Mouse (Mus musculus): ENCODE data around the gene Spib.

The Spib gene

GRCm38 (mm10) chr7:44531946-44532732 lies at the start of gene Spib:
Spib (minus strand) TSS chr7:44532071.
- DNase-seq: no peak

- no peak for DNase-seq
Observed at GRCm38 (mm10) chr7:44581637-44582036, 49.8 kb upstream of the Spib start.

GRCm38 (mm10) chr7:44576333-44576844 lies 44.5 kb upstream of the Spib start:
- DNase-seq: no peak

GRCm38 (mm10) chr7:44572956-44573484 lies 41.1 kb upstream of the Spib start:
- DNase-seq: no peak

GRCm38 (mm10) chr7:44572213-44572701 lies 40.4 kb upstream of the Spib start, which contains the start of gene Napsa:
Napsa (plus strand) TSS chr7:44572380.
- DNase-seq: peak; percentile 87

- no peak for DNase-seq
Observed at GRCm38 (mm10) chr7:44571811-44572210, 39.9 kb upstream of the Spib start.

- no peak for DNase-seq
Observed at GRCm38 (mm10) chr7:44570989-44571388, 39.1 kb upstream of the Spib start.

GRCm38 (mm10) chr7:44568803-44569202 lies 36.9 kb upstream of the Spib start:
- no peak for DNase-seq

- DNase-seq: no peak
Observed at GRCm38 (mm10) chr7:44565414-44565813, 33.5 kb upstream of the Spib start.

- no peak for DNase-seq
Observed at GRCm38 (mm10) chr7:44564486-44564885, 32.6 kb upstream of the Spib start.

GRCm38 (mm10) chr7:44563284-44563683 lies 31.4 kb upstream of the Spib start:
- DNase-seq: peak; percentile 60

GRCm38 (mm10) chr7:44560435-44561400 lies 28.8 kb upstream of the Spib start:
- peak; percentile 92 for DNase-seq

GRCm38 (mm10) chr7:44557629-44558028 lies 25.8 kb upstream of the Spib start:
- no peak for DNase-seq

- peak; percentile 98 for DNase-seq
Observed at GRCm38 (mm10) chr7:44553826-44554225, 22.0 kb upstream of the Spib start, which contains the start of gene Nr1h2. Nr1h2 (minus strand) TSS chr7:44553951.

- peak; percentile 84 for DNase-seq
Observed at GRCm38 (mm10) chr7:44553196-44553764, 21.4 kb upstream of the Spib start.

GRCm38 (mm10) chr7:44552141-44552908 lies 20.5 kb upstream of the Spib start:
- DNase-seq: no peak

GRCm38 (mm10) chr7:44551731-44552130 lies 19.9 kb upstream of the Spib start:
- no peak for DNase-seq

- no peak for DNase-seq
Observed at GRCm38 (mm10) chr7:44551301-44551700, 19.4 kb upstream of the Spib start.

GRCm38 (mm10) chr7:44550409-44550678 lies 18.5 kb upstream of the Spib start:
- DNase-seq: no peak

GRCm38 (mm10) chr7:44549621-44550408 lies 17.9 kb upstream of the Spib start:
- DNase-seq: no peak

GRCm38 (mm10) chr7:44548497-44549087 lies 16.7 kb upstream of the Spib start, which contains the start of gene Pold1:
Pold1 (minus strand) TSS chr7:44548849.
- peak; percentile 100 for DNase-seq

Data from lung, postnatal 36 days (tissue).